Mouse (Mus musculus) layer of hippocampus, postnatal 36 days (tissue): ENCODE data around the gene Gimap1. TPM values are rescaled to one million over a fixed set of nuclear protein-coding genes. Genes with fewer than 3 reads are reported as not detected.

Experiments
- total RNA-seq, 2 experiments: library from RNA; stranded (reverse); gene quantifications; 2 replicates each; pipeline ENCODE4 v1.2.3; 2021

Gene Gimap1
- total RNA-seq, 2 experiments from 2014 or later = 2.4 to 2.5 TPM

Other genes with a start within 250 kb of the Gimap1 start
- gene Atp6v0e2, start 201.4 kb upstream of the Gimap1 start, total RNA-seq = 100 to 1,000 TPM; 424 to 471 TPM
- 10 to 100 TPM; 29.4 to 35.0 TPM for gene Lrrc61, start 184.3 kb upstream of the Gimap1 start, total RNA-seq
- 10 to 100 TPM; 12.0 to 13.5 TPM for gene Rarres2, start 166.3 kb upstream of the Gimap1 start, total RNA-seq
- not detected for gene Gm45021, start 149.4 kb upstream of the Gimap1 start, total RNA-seq
- gene Repin1, start 145.2 kb upstream of the Gimap1 start, total RNA-seq = 10 to 100 TPM; 43.6 to 47.5 TPM
- gene Gm44965, start 145.1 kb upstream of the Gimap1 start, total RNA-seq = not detected
- gene Zfp775, start 137.0 kb upstream of the Gimap1 start, total RNA-seq = 1 to 10 TPM; 6.3 to 7.7 TPM
- gene AI854703, start 112.3 kb upstream of the Gimap1 start, total RNA-seq = 10 to 100 TPM; 13.4 to 14.5 TPM
- gene Gimap8, start 91.8 kb upstream of the Gimap1 start, total RNA-seq = 1 to 10 TPM in 1 of 2 experiments, under 1 TPM in 1; 0.52 to 1.1 TPM
- gene Gimap9, start 62.9 kb upstream of the Gimap1 start, total RNA-seq = under 1 TPM; 0.28 to 0.57 TPM
- under 1 TPM; 0.17 to 0.33 TPM for gene Gimap4, start 54.5 kb upstream of the Gimap1 start, total RNA-seq
- gene Gimap6, start 30.8 kb upstream of the Gimap1 start, total RNA-seq = 1 to 10 TPM; 5.7 to 7.3 TPM
- gene Gm28053, start 20.4 kb upstream of the Gimap1 start, total RNA-seq = not detected
- not detected for gene Gimap7, start 20.4 kb upstream of the Gimap1 start, total RNA-seq
- 1 to 10 TPM; 1.0 to 1.7 TPM for gene Gimap5, start 7.1 kb downstream of the Gimap1 start, total RNA-seq
- not detected for gene Gimap3, start 31.8 kb downstream of the Gimap1 start, total RNA-seq
- 10 to 100 TPM; 24.3 to 24.9 TPM for gene Tmem176a, start 101.9 kb downstream of the Gimap1 start, total RNA-seq
- 10 to 100 TPM; 50.4 to 51.6 TPM for gene Tmem176b, start 102.4 kb downstream of the Gimap1 start, total RNA-seq
- not detected for gene Aoc1, start 133.8 kb downstream of the Gimap1 start, total RNA-seq
- not detected for gene 1600015I10Rik, start 190.8 kb downstream of the Gimap1 start, total RNA-seq
- not detected for gene Doxl2, start 235.9 kb downstream of the Gimap1 start, total RNA-seq
- not detected for gene Svs1, start 247.8 kb downstream of the Gimap1 start, total RNA-seq